Mouse (Mus musculus) liver, embryonic 15.5 days (tissue): ENCODE measurements around the gene Filip1. TPM values are rescaled to one million over a fixed set of nuclear protein-coding genes. Genes with fewer than 3 reads are reported as not detected.
A peak's percentile ranks its signal among the peaks of the same experiment; 100 is the strongest.

Experiments
- ATAC-seq: fragments of 200-750 bp; cut with Nextera tagmentation; 2 replicates; pipeline ENCODE4 v1.8.0; 2017; ENCODE audit warnings: moderate number of reproducible peaks, mild to moderate bottlenecking, moderate library complexity; ENCODE audit not compliant: insufficient read depth
- H3K27ac ChIP-seq: fragments of 300-500 bp; sonication (generic); replicated peaks from 2 replicates; pipeline ENCODE4 v1.5.1; 2015; ENCODE audit warnings: mild to moderate bottlenecking, inconsistent platforms
- H3K27me3 ChIP-seq: fragments of 300-500 bp; sonication (generic); 2 replicates; pipeline ENCODE4 v1.6.1; 2015; ENCODE audit warnings: mild to moderate bottlenecking, inconsistent platforms
- H3K36me3 ChIP-seq: fragments of 300-500 bp; sonication (generic); replicated peaks from 2 replicates; pipeline ENCODE4 v1.6.1; 2015; ENCODE audit warnings: moderate library complexity, mild to moderate bottlenecking, inconsistent platforms
- H3K4me1 ChIP-seq: fragments of 300-500 bp; sonication (generic); replicated peaks from 2 replicates; pipeline ENCODE4 v1.6.1; 2015; ENCODE audit warnings: inconsistent platforms
- H3K4me2 ChIP-seq: fragments of 300-500 bp; sonication (generic); 2 replicates; pipeline ENCODE4 v1.6.1; 2015; ENCODE audit warnings: moderate library complexity, mild to moderate bottlenecking, inconsistent platforms
- H3K4me3 ChIP-seq: fragments of 300-500 bp; sonication (generic); replicated peaks from 2 replicates; pipeline ENCODE4 v1.5.1; 2015; ENCODE audit warnings: mild to moderate bottlenecking, inconsistent platforms
- H3K9ac ChIP-seq: fragments of 300-500 bp; sonication (generic); 2 replicates; pipeline ENCODE4 v1.6.1; 2015; ENCODE audit warnings: moderate library complexity, mild to moderate bottlenecking, inconsistent platforms
- H3K9me3 ChIP-seq: fragments of 300-500 bp; sonication (generic); replicated peaks from 2 replicates; pipeline ENCODE4 v1.6.1; 2016; ENCODE audit warnings: inconsistent platforms
- WGBS: fragments of 180-500 bp; shearing (Covaris S2); methylation state at CpG from one replicate; pipeline ENCODE4 v1.1.7; 2015; ENCODE audit warnings: mixed read lengths; ENCODE audit not compliant: insufficient replicate concordance; 5-methylcytosine and 5-hydroxymethylcytosine counted together
- polyA plus RNA-seq: library from polyadenylated mRNA; unstranded; fragments of >200 nt; fragmentation: Nextera tagmentation; extraction: Ambion mirVana; gene quantifications from 2 replicates; pipeline ENCODE4 v1.2.1, GENCODE M21; 2015

Gene Filip1
- polyA plus RNA-seq, 1 experiment from 2014 or later, result 0.67 TPM

- H3K27ac ChIP-seq, result no peak overlapping the region
- no peak overlapping the region for H3K9ac ChIP-seq
- WGBS, result 62% methylated on average over 5 of the region's 5 CpGs
- peaks cover 9% of the 10 kb centered on the region; the same call in 1 of the 2 replicates for H3K4me1 ChIP-seq
- H3K9me3 ChIP-seq, result no peaks in the 10 kb centered on the region
- ATAC-seq, result no peak
- H3K4me2 ChIP-seq, result no peak overlapping the region
- H3K4me3 ChIP-seq, result no peak overlapping the region
- no peaks in the 10 kb centered on the region for H3K27me3 ChIP-seq
- no peaks in the 10 kb centered on the region for H3K36me3 ChIP-seq
These were observed 118.0 kb downstream of the Filip1 start for GRCm38 (mm10) chr9:79894665-79895064.

GRCm38 (mm10) chr9:79893841-79894612 lies 118.6 kb downstream of the Filip1 start:
- 31% methylated on average over 4 of the region's 4 CpGs for WGBS
- no peak overlapping the region for H3K4me2 ChIP-seq
- H3K36me3 ChIP-seq, result no peaks in the 10 kb centered on the region
- peaks cover 9% of the 10 kb centered on the region; the same call in 1 of the 2 replicates for H3K4me1 ChIP-seq
- H3K9ac ChIP-seq, result no peak overlapping the region
- no peaks in the 10 kb centered on the region for H3K27me3 ChIP-seq
- H3K9me3 ChIP-seq, result no peaks in the 10 kb centered on the region
- peak; percentile 57 for ATAC-seq
- no peak overlapping the region for H3K27ac ChIP-seq
- no peak overlapping the region for H3K4me3 ChIP-seq

- no peak overlapping the region for H3K4me3 ChIP-seq
- no peak for ATAC-seq
- 74% methylated on average over 1 of the region's 1 CpGs for WGBS
These were observed 120.5 kb downstream of the Filip1 start for GRCm38 (mm10) chr9:79892183-79892582.

GRCm38 (mm10) chr9:79890488-79890887 lies 122.2 kb downstream of the Filip1 start:
- Histone ChIP-seq H3K27ac (no peak overlapping the region), H3K27me3 (no peaks in the 10 kb centered on the region), H3K9ac (no peak overlapping the region), H3K4me3 (no peak overlapping the region), H3K9me3 (no peaks in the 10 kb centered on the region), H3K4me1 (peaks cover 9% of the 10 kb centered on the region; the same call in 1 of the 2 replicates), H3K4me2 (no peak overlapping the region), H3K36me3 (no peaks in the 10 kb centered on the region)
- no peak for ATAC-seq
- 69% methylated on average over 4 of the region's 4 CpGs for WGBS

More at GRCm38 (mm10) chr9:79892183-79892582, 120.5 kb downstream of the Filip1 start:
- H3K36me3 ChIP-seq, result no peaks in the 10 kb centered on the region
- no peak overlapping the region for H3K27ac ChIP-seq
- no peaks in the 10 kb centered on the region for H3K9me3 ChIP-seq
- H3K4me2 ChIP-seq, result no peak overlapping the region
- H3K4me1 ChIP-seq, result peaks cover 9% of the 10 kb centered on the region; the same call in 1 of the 2 replicates
- no peaks in the 10 kb centered on the region for H3K27me3 ChIP-seq
- no peak overlapping the region for H3K9ac ChIP-seq

GRCm38 (mm10) chr9:79889132-79889531 lies 123.5 kb downstream of the Filip1 start:
- ATAC-seq, result no peak
- Histone ChIP-seq H3K9ac (no peak overlapping the region), H3K9me3 (no peaks in the 10 kb centered on the region), H3K27ac (no peak overlapping the region), H3K4me3 (no peak overlapping the region), H3K36me3 (no peaks in the 10 kb centered on the region), H3K27me3 (no peaks in the 10 kb centered on the region), H3K4me1 (peaks cover 6% of the 10 kb centered on the region; the same call in 1 of the 2 replicates), H3K4me2 (no peak overlapping the region)
- 63% methylated on average over 6 of the region's 6 CpGs for WGBS

GRCm38 (mm10) chr9:79885244-79886210 lies 127.1 kb downstream of the Filip1 start:
- no peak overlapping the region for H3K27ac ChIP-seq
- no peak for ATAC-seq

GRCm38 (mm10) chr9:79883139-79883538 lies 129.5 kb downstream of the Filip1 start:
- Histone ChIP-seq H3K27ac (no peak overlapping the region), H3K27me3 (no peaks in the 10 kb centered on the region), H3K4me1 (no peaks in the 10 kb centered on the region), H3K9ac (no peak overlapping the region), H3K4me2 (no peak overlapping the region), H3K36me3 (no peaks in the 10 kb centered on the region), H3K4me3 (no peak overlapping the region), H3K9me3 (no peaks in the 10 kb centered on the region)
- ATAC-seq, result no peak
- 57% methylated on average over 2 of the region's 2 CpGs for WGBS

More at GRCm38 (mm10) chr9:79885244-79886210, 127.1 kb downstream of the Filip1 start:
- Histone ChIP-seq H3K36me3 (no peaks in the 10 kb centered on the region), H3K27me3 (no peaks in the 10 kb centered on the region), H3K4me3 (no peak overlapping the region), H3K9ac (no peak overlapping the region), H3K4me2 (no peak overlapping the region), H3K4me1 (no peaks in the 10 kb centered on the region), H3K9me3 (no peaks in the 10 kb centered on the region)
- WGBS, result 64% methylated on average over 11 of the region's 11 CpGs

GRCm38 (mm10) chr9:79880031-79880430 lies 132.6 kb downstream of the Filip1 start:
- WGBS, result 53% methylated on average over 7 of the region's 7 CpGs
- no peak for ATAC-seq

GRCm38 (mm10) chr9:79875522-79876131 lies 137.0 kb downstream of the Filip1 start:
- Histone ChIP-seq H3K4me3 (no peak overlapping the region), H3K27me3 (no peaks in the 10 kb centered on the region), H3K9ac (no peak overlapping the region), H3K4me1 (no peaks in the 10 kb centered on the region), H3K9me3 (no peaks in the 10 kb centered on the region), H3K36me3 (no peaks in the 10 kb centered on the region), H3K4me2 (no peak overlapping the region), H3K27ac (no peak overlapping the region)
- ATAC-seq, result no peak
- 66% methylated on average over 20 of the region's 20 CpGs for WGBS

More at GRCm38 (mm10) chr9:79880031-79880430, 132.6 kb downstream of the Filip1 start:
- no peak overlapping the region for H3K4me2 ChIP-seq
- H3K9ac ChIP-seq, result no peak overlapping the region
- H3K36me3 ChIP-seq, result no peaks in the 10 kb centered on the region
- H3K27me3 ChIP-seq, result no peaks in the 10 kb centered on the region
- H3K27ac ChIP-seq, result no peak overlapping the region
- H3K9me3 ChIP-seq, result no peaks in the 10 kb centered on the region
- H3K4me3 ChIP-seq, result no peak overlapping the region
- H3K4me1 ChIP-seq, result no peaks in the 10 kb centered on the region

GRCm38 (mm10) chr9:79872598-79872997 lies 140.1 kb downstream of the Filip1 start:
- Histone ChIP-seq H3K4me1 (peaks cover 5% of the 10 kb centered on the region; the same call in 1 of the 2 replicates), H3K4me2 (no peak overlapping the region), H3K27ac (no peak overlapping the region), H3K36me3 (no peaks in the 10 kb centered on the region), H3K9me3 (no peaks in the 10 kb centered on the region), H3K9ac (no peak overlapping the region), H3K4me3 (no peak overlapping the region), H3K27me3 (no peaks in the 10 kb centered on the region)
- WGBS, result 29% methylated on average over 2 of the region's 2 CpGs
- no peak for ATAC-seq
